8 mouse cellular contexts compared by ENCODE assay signal in genomic region chr6:88446063-88447002, GRCm38 (mm10). TPM values are rescaled to one million over a fixed set of nuclear protein-coding genes. Genes with fewer than 3 reads are reported as not detected.
DNase-seq lines count a peak whose midpoint lies in the region; ATAC-seq lines count a peak whose summit lies in the region.

Eefsec (minus strand) TSS chr6:88446539.

- peak; percentile 93 for DNase-seq in NIH3T3 (ENCODE audit: low read depth)
- peak; percentile 92 to 93 for DNase-seq in cerebellum, postnatal 10 days
- peak; percentile 53 to 73 for DNase-seq in frontal cortex, postnatal 14 days (ENCODE audit: low spot score in 2 of 2)
- DNase-seq in layer of hippocampus, postnatal 14 days (ENCODE audit: low spot score in 2 of 2), result peak; percentile 77 to 81
- peak; percentile 89 for DNase-seq in lung, postnatal 10 days
- peak; percentile 80 for DNase-seq in ovary, postnatal 14 days (ENCODE audit: low spot score)
- peak; percentile 82 to 90 for DNase-seq in thymus, postnatal 10 days (ENCODE audit: low spot score in 2 of 2)

- H3K4me3 ChIP-seq in hindbrain, embryonic 12.5 days, result peak within 1 kb of the TSS; percentile 87

- peak within 1 kb of the TSS; percentile 90 for H3K4me2 ChIP-seq in hindbrain, embryonic 12.5 days (replicated peaks)

- H3K4me1 ChIP-seq in hindbrain, embryonic 12.5 days, result peaks cover 18% of the 10 kb centered on the region

- H3K27me3 ChIP-seq in hindbrain, embryonic 12.5 days, result peaks cover 5% of the 10 kb centered on the region

- H3K27ac ChIP-seq in hindbrain, embryonic 12.5 days, result peak within 1 kb of the TSS; percentile 74

- peak within 1 kb of the TSS; percentile 91 for H3K9ac ChIP-seq in hindbrain, embryonic 12.5 days

- no peaks in the 10 kb centered on the region for H3K36me3 ChIP-seq in hindbrain, embryonic 12.5 days

- WGBS in hindbrain, embryonic 12.5 days, result 1% methylated on average over 65 of the region's 72 CpGs

- H3K9me3 ChIP-seq in hindbrain, embryonic 12.5 days (replicated peaks), result no peaks in the 10 kb centered on the region

- peak; percentile 90 for ATAC-seq in hindbrain, embryonic 12.5 days (ENCODE audit: low FRiP score)

RNA-seq across cellular contexts. Expression of gene Eefsec, which starts in this region (rescaled TPM):
- polyA plus RNA-seq in hindbrain, embryonic 12.5 days (2016; fragmentation: Nextera tagmentation; extraction: Ambion mirVana), result 27.9 and 28.8 TPM in 2 replicates
- total RNA-seq in layer of hippocampus, postnatal 14 days (2021), result 10 to 100 TPM; 21.4 to 23.5 TPM

Comparison
In these comparisons a context has a peak if more than half of its experiments do, and no peak if none do; other contexts are left out.
1. Peak in every context shown above with its lines: DNase-seq, ATAC-seq, H3K4me3 ChIP-seq and H3K27ac ChIP-seq.